Mouse (Mus musculus) limb, embryonic 13.5 days (tissue): ENCODE data around the gene Cav3. TPM values are rescaled to one million over a fixed set of nuclear protein-coding genes. Genes with fewer than 3 reads are reported as not detected.

Experiments used
- polyA plus RNA-seq: library from polyadenylated mRNA; unstranded; fragments of >200 nt; fragmentation: Nextera tagmentation; extraction: Ambion mirVana; gene quantifications from 2 replicates; pipeline ENCODE4 v1.2.1, GENCODE M21; 2015

Gene Cav3
- polyA plus RNA-seq, 1 experiment from 2014 or later: 7.8 TPM

Other genes with a start within 250 kb of the Cav3 start
- gene Lmcd1, start 185.7 kb upstream of the Cav3 start, polyA plus RNA-seq: 26.4 and 28.1 TPM in 2 replicates
- 2.0 and 2.6 TPM in 2 replicates for gene Ssu2, start 71.5 kb upstream of the Cav3 start, polyA plus RNA-seq
- 0.28 and 0.42 TPM in 2 replicates for gene Oxtr, start 30.4 kb downstream of the Cav3 start, polyA plus RNA-seq
- 41.8 and 43.6 TPM in 2 replicates for gene Rad18, start 237.2 kb downstream of the Cav3 start, polyA plus RNA-seq